Mouse (Mus musculus): ENCODE results near the gene Pramel4. TPM values are rescaled to one million over a fixed set of nuclear protein-coding genes. Genes with fewer than 3 reads are reported as not detected.
"Not testable (repeated sequence)": the region's sequence is repeated elsewhere in the genome, so short reads cannot be mapped to it uniquely, and the experiment has no call there.

Pramel4 gene
- polyA plus RNA-seq (2015; fragmentation: Nextera tagmentation; extraction: Ambion mirVana) = not detected in 2 replicates

- H3K9ac ChIP-seq (replicated peaks); H3K4me2 ChIP-seq (replicated peaks); ATAC-seq (replicated peaks); H3K27ac ChIP-seq (replicated peaks); H3K4me1 ChIP-seq; H3K4me3 ChIP-seq; H3K9me3 ChIP-seq; H3K36me3 ChIP-seq; H3K27me3 ChIP-seq: not testable (repeated sequence)
- 87% methylated on average over 3 of the region's 3 CpGs for WGBS
Measured at GRCm38 (mm10) chr4:144058826-144059225, at the start of gene Pramel4. Gene Pramel4 (plus strand): TSS chr4:144059126.

- H3K27me3 ChIP-seq; H3K9me3 ChIP-seq; H3K27ac ChIP-seq (replicated peaks); ATAC-seq (replicated peaks); H3K4me3 ChIP-seq; H3K9ac ChIP-seq (replicated peaks); H3K4me1 ChIP-seq; H3K36me3 ChIP-seq; H3K4me2 ChIP-seq (replicated peaks): not testable (repeated sequence)
- WGBS = 100% methylated on average over 1 of the region's 2 CpGs
Measured at GRCm38 (mm10) chr4:144106174-144106573, 47.2 kb downstream of the Pramel4 start, which contains the start of gene Gm13102. Gene Gm13102 (plus strand): TSS chr4:144106474.

Other genes starting within 250 kb of the Pramel4 start
- gene Gm13084, start 243.0 kb upstream of the Pramel4 start, polyA plus RNA-seq (2015; fragmentation: Nextera tagmentation; extraction: Ambion mirVana) = not detected in 2 replicates
- gene Gm13103, start 212.6 kb upstream of the Pramel4 start, polyA plus RNA-seq (2015; fragmentation: Nextera tagmentation; extraction: Ambion mirVana) = not detected in 2 replicates
- not detected in 2 replicates for gene Pramef6, start 158.7 kb upstream of the Pramel4 start, polyA plus RNA-seq (2015; fragmentation: Nextera tagmentation; extraction: Ambion mirVana)
- gene Pramef25, start 108.1 kb upstream of the Pramel4 start, polyA plus RNA-seq (2015; fragmentation: Nextera tagmentation; extraction: Ambion mirVana) = not detected in 2 replicates
- not detected in 2 replicates for gene Gm13101, start 92.2 kb upstream of the Pramel4 start, polyA plus RNA-seq (2015; fragmentation: Nextera tagmentation; extraction: Ambion mirVana)
- not detected in 2 replicates for gene Pramef17, start 64.8 kb upstream of the Pramel4 start, polyA plus RNA-seq (2015; fragmentation: Nextera tagmentation; extraction: Ambion mirVana)
- gene Gm13102, start 47.3 kb downstream of the Pramel4 start, polyA plus RNA-seq (2015; fragmentation: Nextera tagmentation; extraction: Ambion mirVana) = not detected in 2 replicates
- not detected in 2 replicates for gene Oog3, start 103.5 kb downstream of the Pramel4 start, polyA plus RNA-seq (2015; fragmentation: Nextera tagmentation; extraction: Ambion mirVana)
- gene Oog2, start 131.6 kb downstream of the Pramel4 start, polyA plus RNA-seq (2015; fragmentation: Nextera tagmentation; extraction: Ambion mirVana) = not detected in 2 replicates
- not detected in 2 replicates for gene C87977, start 154.2 kb downstream of the Pramel4 start, polyA plus RNA-seq (2015; fragmentation: Nextera tagmentation; extraction: Ambion mirVana)
- not detected in 2 replicates for gene Pramel5, start 221.4 kb downstream of the Pramel4 start, polyA plus RNA-seq (2015; fragmentation: Nextera tagmentation; extraction: Ambion mirVana)

Data from forebrain, embryonic 15.5 days (tissue).